10 mouse cellular contexts compared by ENCODE assay signal in genomic region chr3:86786280-86786679, GRCm38 (mm10).
DNase-seq lines count a peak whose midpoint lies in the region; ATAC-seq and TF ChIP-seq lines count a peak whose summit lies in the region.
"Had no signal": no experiment of that assay in that cellular context is flagged by ENCODE, and none has a peak within 500 bp of the region (broad histone marks: within the 10 kb centered on the region; RNA-seq: fewer than 3 reads in every experiment).

No protein-coding gene starts in this region.

- peaks cover 59% of the 10 kb centered on the region for H3K4me1 ChIP-seq in heart, embryonic 13.5 days
- H3K4me1 ChIP-seq in heart, adult 2 months (ENCODE audit: control insufficient read depth, insufficient read depth, low read length), result peaks cover 8% of the 10 kb centered on the region
- peaks cover 20% of the 10 kb centered on the region for H3K4me1 ChIP-seq in midbrain, embryonic 13.5 days (replicated peaks)
- H3K4me1 ChIP-seq in midbrain, embryonic 14.5 days (ENCODE audit: control insufficient read depth, insufficient read depth, low read length), result 0 out of 2 replicates have a peak, but pooled peaks cover 8% of the 10 kb centered on the region
- peaks cover 49% of the 10 kb centered on the region for H3K4me1 ChIP-seq in embryonic facial prominence, embryonic 10.5 days
- H3K4me1 ChIP-seq in limb, embryonic 10.5 days, result peaks cover 40% of the 10 kb centered on the region

- H3K79me2 ChIP-seq in heart, adult 2 months (replicated peaks; ENCODE audit: control insufficient read depth, insufficient read depth, low read length), result no peaks in the 10 kb centered on the region

- no peak for ATAC-seq in heart, embryonic 13.5 days (ENCODE audit: extremely low read depth, insufficient number of reproducible peaks, low FRiP score, low TSS enrichment)
- no peak for ATAC-seq in midbrain, embryonic 13.5 days
- no peak for ATAC-seq in midbrain, embryonic 14.5 days (ENCODE audit: low FRiP score, low TSS enrichment)

- intact Hi-C loops in heart, adult 2 months (cut with DNase I), result loop anchor here (10.0 kb wide), 1 partner anchor 241 kb away; the partner anchor contains the start of gene Mab21l2

- 73% methylated on average over 12 of the region's 12 CpGs for WGBS in heart, embryonic 13.5 days
- 66% methylated on average over 12 of the region's 12 CpGs for WGBS in heart, adult 2 months
- 87% methylated on average over 12 of the region's 12 CpGs for WGBS in midbrain, embryonic 13.5 days
- WGBS in midbrain, embryonic 14.5 days, result 90% methylated on average over 12 of the region's 12 CpGs
- 92% methylated on average over 12 of the region's 12 CpGs for WGBS in embryonic facial prominence, embryonic 10.5 days
- WGBS in limb, embryonic 10.5 days, result 91% methylated on average over 12 of the region's 12 CpGs

- TF ChIP-seq POLR2A in heart, adult 2 months (IDR thresholded peaks at IDR 0.05; ENCODE audit: insufficient read depth, low read depth, low read length), result no peak

- H3K27ac ChIP-seq in heart, embryonic 13.5 days (replicated peaks), result peak overlapping the region; percentile 69
- H3K27ac ChIP-seq in heart, adult 2 months, result no peak overlapping the region
- H3K27ac ChIP-seq in midbrain, embryonic 13.5 days, result no peak overlapping the region
- no peak overlapping the region for H3K27ac ChIP-seq in midbrain, embryonic 14.5 days (replicated peaks; ENCODE audit: low read depth, low read length)
- peak overlapping the region; percentile 41 for H3K27ac ChIP-seq in embryonic facial prominence, embryonic 10.5 days (replicated peaks)
- H3K27ac ChIP-seq in limb, embryonic 10.5 days, result 0 out of 2 replicates have a peak overlapping the region, but pooled peaks have one; percentile 78

- no peak overlapping the region for H3K4me2 ChIP-seq in heart, embryonic 13.5 days
- H3K4me2 ChIP-seq in midbrain, embryonic 13.5 days (replicated peaks), result no peak overlapping the region
- no peak overlapping the region for H3K4me2 ChIP-seq in midbrain, embryonic 14.5 days (ENCODE audit: low read length)
- H3K4me2 ChIP-seq: neural tube, embryonic 13.5 days had no signal

- H3K27me3 ChIP-seq in heart, embryonic 13.5 days (replicated peaks), result no peaks in the 10 kb centered on the region
- no peaks in the 10 kb centered on the region for H3K27me3 ChIP-seq in heart, adult 2 months (ENCODE audit: control insufficient read depth, insufficient read depth, low read length)
- no peaks in the 10 kb centered on the region for H3K27me3 ChIP-seq in midbrain, embryonic 13.5 days
- no peaks in the 10 kb centered on the region for H3K27me3 ChIP-seq in midbrain, embryonic 14.5 days (ENCODE audit: control insufficient read depth, insufficient read depth, low read length)
- H3K27me3 ChIP-seq in embryonic facial prominence, embryonic 10.5 days (replicated peaks; ENCODE audit: low read depth, poor library complexity, severe bottlenecking), result no peaks in the 10 kb centered on the region
- no peaks in the 10 kb centered on the region for H3K27me3 ChIP-seq in limb, embryonic 10.5 days (ENCODE audit: low read depth, poor library complexity, severe bottlenecking)
- H3K27me3 ChIP-seq: neural tube, embryonic 13.5 days had no signal

- no peaks in the 10 kb centered on the region for H3K36me3 ChIP-seq in heart, embryonic 13.5 days
- H3K36me3 ChIP-seq in heart, adult 2 months (ENCODE audit: control insufficient read depth, insufficient read depth, low read length), result no peaks in the 10 kb centered on the region
- H3K36me3 ChIP-seq in midbrain, embryonic 13.5 days, result peaks cover 62% of the 10 kb centered on the region
- peaks cover 56% of the 10 kb centered on the region for H3K36me3 ChIP-seq in midbrain, embryonic 14.5 days (ENCODE audit: control insufficient read depth, insufficient read depth, low read length)
- peaks cover 35% of the 10 kb centered on the region for H3K36me3 ChIP-seq in embryonic facial prominence, embryonic 10.5 days (replicated peaks)
- peaks cover 4% of the 10 kb centered on the region; the same call in 1 of the 2 replicates for H3K36me3 ChIP-seq in limb, embryonic 10.5 days

- TF ChIP-seq CTCF in heart, adult 2 months (IDR thresholded peaks at IDR 0.05), result no peak

- H3K9me3 ChIP-seq in heart, embryonic 13.5 days, result no peaks in the 10 kb centered on the region
- H3K9me3 ChIP-seq in midbrain, embryonic 13.5 days, result no peaks in the 10 kb centered on the region
- no peaks in the 10 kb centered on the region for H3K9me3 ChIP-seq in midbrain, embryonic 14.5 days (ENCODE audit: control insufficient read depth, low read length)
- H3K9me3 ChIP-seq in embryonic facial prominence, embryonic 10.5 days, result no peaks in the 10 kb centered on the region
- no peaks in the 10 kb centered on the region for H3K9me3 ChIP-seq in limb, embryonic 10.5 days (replicated peaks)
- H3K9me3 ChIP-seq: neural tube, embryonic 13.5 days had no signal

- no peak overlapping the region for H3K4me3 ChIP-seq in heart, embryonic 13.5 days
- H3K4me3 ChIP-seq in heart, adult 2 months, result no peak overlapping the region
- H3K4me3 ChIP-seq in midbrain, embryonic 13.5 days (replicated peaks), result no peak overlapping the region
- no peak overlapping the region for H3K4me3 ChIP-seq in midbrain, embryonic 14.5 days (replicated peaks; ENCODE audit: low read depth, low read length)
- no peak overlapping the region for H3K4me3 ChIP-seq in embryonic facial prominence, embryonic 10.5 days
- H3K4me3 ChIP-seq in limb, embryonic 10.5 days, result no peak overlapping the region
- H3K4me3 ChIP-seq: neural tube, embryonic 13.5 days had no signal

- TF ChIP-seq EP300 in heart, adult 2 months (IDR thresholded peaks at IDR 0.05; ENCODE audit: insufficient read depth, low read depth, low read length), result no peak

- no peak overlapping the region for H3K9ac ChIP-seq in heart, embryonic 13.5 days
- no peak overlapping the region for H3K9ac ChIP-seq in heart, adult 2 months (ENCODE audit: low read depth, low read length)
- peak overlapping the region; percentile 39; the same call in 1 of the 2 replicates for H3K9ac ChIP-seq in midbrain, embryonic 13.5 days (replicated peaks)
- H3K9ac ChIP-seq in midbrain, embryonic 14.5 days (replicated peaks; ENCODE audit: low read length), result no peak overlapping the region
- H3K9ac ChIP-seq: neural tube, embryonic 13.5 days had no signal

- DNase-seq in heart, adult 2 months, result no peak
- no peak for DNase-seq in midbrain, embryonic 14.5 days
- no peak for DNase-seq in embryonic facial prominence, embryonic 10.5 days (ENCODE audit: low spot score)
- no peak for DNase-seq in limb, embryonic 10.5 days (ENCODE audit: low spot score)
- no peak for DNase-seq in frontal cortex, postnatal 14 days (ENCODE audit: low spot score in 2 of 2)
- DNase-seq: kidney, adult 9 months; spleen, adult 18-20 months had no signal

Comparison
In these comparisons a context has a peak if more than half of its experiments do, and no peak if none do; other contexts are left out.
1. H3K27ac ChIP-seq: peak in heart, embryonic 13.5 days (single experiment), embryonic facial prominence, embryonic 10.5 days (single experiment) and limb, embryonic 10.5 days (single experiment); none in heart, adult 2 months (single experiment), midbrain, embryonic 13.5 days (single experiment) and midbrain, embryonic 14.5 days (single experiment).